Mouse (Mus musculus) Patski (cell line): Measurements from ENCODE around the gene Itpkb. TPM values are rescaled to one million over a fixed set of nuclear protein-coding genes. Genes with fewer than 3 reads are reported as not detected.

ENCODE experiments used
- ATAC-seq: fragments of 100-300 bp; one replicate; pipeline ENCODE4 v1.8.0; 2021
- CTCF ChIA-PET: fragments of 350-600 bp; sonication (Branson Sonifier 250); formaldehyde crosslinking; loops from one replicate; lab custom pipeline; 2022; ENCODE audit warnings: inconsistent platforms; lab: Charles Lee
- POLR2A ChIA-PET: fragments of 350-600 bp; sonication (Branson Sonifier 250); formaldehyde crosslinking; loops from one replicate; lab custom pipeline; 2022; ENCODE audit warnings: antibody characterized with exemption, inconsistent platforms; lab: Charles Lee
- DNase-seq: peaks from one replicate; pipeline ENCODE4 v3.0.0-alpha.2; 2011; ENCODE audit warnings: low read depth, low spot score
- H3K27me3 ChIP-seq: fragments of 371-371 bp; one replicate; pipeline ENCODE4 v1.5.1; 2021
- CTCF ChIP-seq: fragments of 100-300 bp; IDR thresholded peaks from one replicate; pipeline ENCODE4 v1.5.1; 2021
- in situ Hi-C: fragments of 300-500 bp; cut with MboI; formaldehyde crosslinking; loops from 3 replicates; pipeline ENCODE4 v1.11.1; 2018; ENCODE audit warnings: low pct_unique_long_range_greater_than_20kb, mixed read lengths
- polyA plus RNA-seq: library from polyadenylated mRNA; unstranded; gene quantifications from one replicate; pipeline ENCODE4 v1.2.3, GENCODE M21; 2021

Gene Itpkb
- polyA plus RNA-seq, 1 experiment from 2014 or later = 15.4 TPM

DNA sequence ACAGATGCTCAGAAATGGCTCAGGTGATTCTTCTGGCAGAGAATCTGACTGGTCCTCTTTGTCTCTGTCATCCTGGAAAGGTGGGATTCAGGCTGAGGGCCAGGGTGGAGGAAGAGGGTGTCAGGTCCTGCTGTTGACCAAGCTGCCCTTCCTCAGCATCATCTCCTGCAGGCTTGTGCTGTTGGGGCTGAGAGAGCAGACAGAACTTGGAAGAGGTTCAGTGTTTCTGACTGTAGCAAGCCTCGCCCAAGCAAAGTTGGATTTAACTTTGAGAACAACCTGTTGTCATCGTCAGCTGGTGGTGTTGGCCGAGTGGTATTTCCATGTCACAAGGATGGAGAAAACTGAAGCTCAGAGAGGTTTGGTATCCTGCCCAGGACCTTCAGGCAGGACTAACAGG lies 74.4 kb downstream of the Itpkb start:
- DNase-seq = no peak
- H3K27me3 ChIP-seq = no peaks in the 10 kb centered on the region
- TF ChIP-seq CTCF = no peak
- CTCF ChIA-PET = interaction anchor here (0.7 to 8.7 kb wide), 5 partner anchors 18 to 135 kb away, joined by 3 to 71 read pairs (median 3); no protein-coding TSS in a partner anchor
- ATAC-seq = no peak
- in situ Hi-C loops = no loop called here
- POLR2A ChIA-PET = no interaction called here

DNA sequence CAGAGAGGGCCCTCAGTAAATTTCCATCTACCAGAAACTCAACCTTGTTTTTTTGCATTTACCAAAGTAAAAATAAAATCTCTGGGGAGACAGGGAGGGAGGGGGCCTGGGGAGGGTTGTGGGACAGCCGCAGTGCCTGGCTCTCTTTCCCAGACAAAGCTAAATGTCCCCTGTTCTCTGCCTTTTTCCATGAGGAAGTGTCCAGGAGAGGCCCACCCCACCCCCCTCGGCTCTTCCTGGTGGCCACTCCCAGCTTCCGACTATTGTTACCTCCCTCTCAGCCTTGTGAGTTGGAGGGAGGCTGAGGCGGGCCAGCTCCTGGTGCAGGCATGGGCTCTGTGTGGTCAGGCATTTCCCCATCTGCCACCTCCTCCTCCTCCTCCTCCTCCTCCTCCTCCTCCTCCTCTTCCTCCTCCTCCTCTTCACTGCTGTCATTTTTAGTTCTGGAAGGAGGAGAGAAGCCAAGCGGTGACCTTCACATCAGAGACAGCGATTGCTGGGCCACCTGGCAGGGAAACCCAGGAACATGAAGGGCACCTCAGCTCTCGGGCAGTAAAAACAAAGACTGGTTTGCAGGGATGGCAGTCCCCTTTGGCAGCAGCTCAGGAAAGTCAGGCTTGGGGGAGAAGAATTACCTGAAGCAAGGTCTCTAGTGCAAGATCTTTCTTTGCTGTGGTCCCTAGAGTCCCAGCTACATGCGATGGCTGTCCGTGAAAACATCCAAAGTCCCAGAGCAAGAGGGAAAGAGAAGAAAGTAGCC lies 75.5 kb downstream of the Itpkb start:
- ATAC-seq = no peak
- ChIA-PET CTCF (interaction anchor here (0.7 to 8.7 kb wide), 5 partner anchors 17 to 136 kb away, joined by 3 to 71 read pairs (median 8); no protein-coding TSS in a partner anchor), POLR2A (interaction anchor here (1.5 to 1.7 kb wide), 2 partner anchors 24 to 137 kb away, joined by 4 to 5 read pairs; no protein-coding TSS in a partner anchor)
- DNase-seq = no peak
- in situ Hi-C loops = no loop called here
- H3K27me3 ChIP-seq = no peaks in the 10 kb centered on the region
- no peak for TF ChIP-seq CTCF

DNA sequence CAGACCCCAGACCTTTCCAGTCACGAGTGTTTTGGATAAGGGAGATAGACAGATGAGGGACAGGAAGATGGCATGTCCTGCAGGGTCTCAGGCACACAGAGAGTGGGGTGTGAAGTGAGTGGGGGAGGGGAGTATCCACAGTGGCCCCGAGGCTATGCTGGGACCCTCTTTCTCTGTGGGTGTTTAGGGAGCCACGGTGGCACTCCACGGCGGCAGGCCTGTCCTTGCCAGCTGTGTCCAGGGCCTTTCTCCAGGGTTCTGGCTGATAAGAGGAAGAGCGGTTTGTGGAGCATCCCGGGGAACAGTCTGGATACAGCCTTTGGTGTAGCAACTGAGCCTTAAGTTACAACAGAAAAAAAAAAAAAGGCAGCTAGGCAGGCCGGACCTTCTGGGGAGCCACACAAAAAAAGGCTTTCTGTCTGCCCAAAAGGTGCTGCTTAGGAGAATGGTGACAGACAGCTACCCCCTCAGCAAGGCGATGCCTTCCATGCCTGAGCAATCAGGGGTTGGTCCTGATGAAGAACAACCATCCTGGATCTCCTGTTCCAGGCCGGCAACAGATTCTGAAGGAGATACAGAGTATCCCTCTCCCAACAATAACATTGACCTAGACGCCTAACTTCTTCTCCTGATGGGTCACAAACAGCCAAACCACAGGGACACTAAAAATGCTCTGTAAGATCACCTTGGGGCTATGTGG lies 76.2 kb downstream of the Itpkb start:
- ATAC-seq (no peak), DNase-seq (no peak)
- ChIA-PET POLR2A (interaction anchor here (1.5 to 1.7 kb wide), 2 partner anchors 23 to 138 kb away, joined by 4 to 5 read pairs; no protein-coding TSS in a partner anchor), CTCF (interaction anchor here (1.2 to 8.7 kb wide), 6 partner anchors 11 to 143 kb away, joined by 3 to 71 read pairs (median 6); partner anchors contain the start of gene Psen2)
- no peak for TF ChIP-seq CTCF
- in situ Hi-C loops = no loop called here
- H3K27me3 ChIP-seq = no peaks in the 10 kb centered on the region

DNA sequence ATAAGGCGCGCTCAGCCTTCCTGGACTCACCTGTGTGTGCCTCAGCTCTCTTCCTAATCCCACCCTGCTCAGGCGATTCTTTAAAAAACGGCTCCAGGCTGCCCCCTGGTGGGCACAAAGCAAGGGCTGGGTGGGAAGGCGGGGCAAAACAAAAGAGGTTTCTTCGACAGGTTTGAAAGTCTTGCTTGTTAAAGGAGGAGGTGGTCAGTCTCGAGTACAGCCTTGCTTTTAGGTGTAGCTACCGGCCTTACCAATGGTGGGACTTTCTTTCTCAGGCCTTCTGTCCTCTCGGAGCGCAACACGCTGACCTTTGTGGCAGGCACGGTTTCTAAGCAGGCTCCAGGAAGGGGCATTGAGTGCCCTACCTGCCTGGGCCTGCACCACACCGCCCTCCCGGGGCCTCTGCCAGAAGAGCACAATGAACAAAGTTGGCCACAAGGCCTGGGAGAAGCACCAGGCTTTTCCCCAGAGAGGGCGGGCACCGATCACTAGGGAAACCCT lies 76.9 kb downstream of the Itpkb start:
- no peaks in the 10 kb centered on the region for H3K27me3 ChIP-seq
- CTCF ChIA-PET = interaction anchor here (1.2 to 8.7 kb wide), 6 partner anchors 10 to 144 kb away, joined by 3 to 71 read pairs (median 6); partner anchors contain the start of gene Psen2
- TF ChIP-seq CTCF = no peak
- POLR2A ChIA-PET = interaction anchor here (0.9 to 1.7 kb wide), 3 partner anchors 19 to 138 kb away, joined by 3 to 5 read pairs (median 4); no protein-coding TSS in a partner anchor
- no peak for DNase-seq
- no peak for ATAC-seq
- in situ Hi-C loops = no loop called here

DNA sequence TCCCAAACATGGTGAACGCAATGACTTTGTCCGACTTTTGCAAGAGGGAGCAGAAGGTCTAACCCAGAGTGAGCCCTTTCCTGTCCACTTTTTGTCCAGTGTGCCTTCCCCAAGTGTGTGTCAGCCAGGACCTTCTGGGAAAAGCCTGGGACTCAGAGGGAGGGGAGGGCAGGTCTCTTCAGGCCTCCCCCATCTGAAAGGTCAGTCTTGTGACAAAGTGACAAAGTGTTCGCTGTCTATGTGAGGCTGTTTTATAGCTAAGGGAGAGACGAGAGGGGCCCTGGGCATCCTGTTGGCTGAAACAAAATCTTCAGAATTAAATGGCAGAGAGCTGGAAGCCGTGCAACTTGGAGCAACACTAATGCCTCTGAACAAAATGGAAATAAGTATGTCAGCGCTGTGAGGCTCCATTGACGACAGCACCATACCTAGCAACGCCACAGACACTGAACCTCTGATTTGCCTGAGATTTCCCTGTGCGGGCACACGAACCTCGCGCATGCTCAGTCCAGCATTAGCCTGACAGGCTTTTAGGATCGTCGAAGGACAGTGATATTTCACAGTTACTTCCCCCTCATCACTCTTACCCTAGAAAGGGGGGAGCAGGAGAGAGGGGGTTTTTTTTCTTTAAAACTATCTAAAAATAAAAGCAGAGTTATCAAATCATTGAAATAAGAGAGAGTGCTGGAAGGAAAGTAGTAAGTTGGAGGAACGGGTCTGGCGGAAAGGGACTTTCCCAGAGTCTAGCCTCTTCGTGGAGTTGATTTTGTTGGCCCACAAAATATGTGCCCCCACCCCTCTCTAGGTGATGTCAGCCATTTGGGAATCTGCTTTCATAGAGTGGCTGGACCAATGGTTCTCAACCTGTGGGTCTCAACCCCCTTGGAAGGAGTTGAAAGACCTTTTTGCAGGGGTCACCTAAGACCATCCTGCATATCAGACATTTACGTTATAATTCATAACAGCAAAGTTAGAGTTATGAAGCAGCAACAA lies 77.7 kb downstream of the Itpkb start:
- ATAC-seq = no peak
- no peak for TF ChIP-seq CTCF
- ChIA-PET POLR2A (interaction anchor here (0.7 to 0.9 kb wide), 2 partner anchors 20 to 372 kb away, joined by 3 read pairs; no protein-coding TSS in a partner anchor), CTCF (interaction anchor here (1.2 to 8.7 kb wide), 6 partner anchors 9 to 144 kb away, joined by 3 to 71 read pairs (median 6); partner anchors contain the start of gene Psen2)
- no peak for DNase-seq
- in situ Hi-C loops = no loop called here
- H3K27me3 ChIP-seq = no peaks in the 10 kb centered on the region

DNA sequence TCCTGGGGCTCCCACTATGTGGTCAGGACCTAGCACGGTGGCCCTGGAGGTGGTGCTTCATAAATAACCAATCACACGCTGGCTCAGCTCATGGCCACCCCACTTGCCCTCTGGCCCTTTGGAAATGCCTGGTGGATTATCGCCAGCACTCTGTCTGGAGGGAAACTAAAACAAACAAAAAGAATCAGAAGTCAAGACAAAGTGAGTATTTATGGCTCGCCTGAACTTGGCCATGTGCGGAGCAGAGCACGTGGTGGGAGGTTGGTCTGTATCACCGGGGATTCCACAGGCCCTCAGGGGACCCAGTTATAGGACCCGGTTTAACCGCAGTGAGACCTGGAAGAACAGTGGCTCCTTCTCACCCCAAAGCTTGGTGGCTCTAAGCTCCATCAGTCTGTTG lies 78.5 kb downstream of the Itpkb start:
- ChIA-PET POLR2A (interaction anchor here (0.7 kb wide), 1 partner anchor 371 kb away, joined by 3 read pairs; no protein-coding TSS in a partner anchor), CTCF (interaction anchor here (8.7 kb wide), 1 partner anchor 139 kb away, joined by 71 read pairs; no protein-coding TSS in a partner anchor)
- H3K27me3 ChIP-seq = no peaks in the 10 kb centered on the region
- no peak for TF ChIP-seq CTCF
- in situ Hi-C loops = no loop called here
- no peak for DNase-seq
- ATAC-seq = no peak

DNA sequence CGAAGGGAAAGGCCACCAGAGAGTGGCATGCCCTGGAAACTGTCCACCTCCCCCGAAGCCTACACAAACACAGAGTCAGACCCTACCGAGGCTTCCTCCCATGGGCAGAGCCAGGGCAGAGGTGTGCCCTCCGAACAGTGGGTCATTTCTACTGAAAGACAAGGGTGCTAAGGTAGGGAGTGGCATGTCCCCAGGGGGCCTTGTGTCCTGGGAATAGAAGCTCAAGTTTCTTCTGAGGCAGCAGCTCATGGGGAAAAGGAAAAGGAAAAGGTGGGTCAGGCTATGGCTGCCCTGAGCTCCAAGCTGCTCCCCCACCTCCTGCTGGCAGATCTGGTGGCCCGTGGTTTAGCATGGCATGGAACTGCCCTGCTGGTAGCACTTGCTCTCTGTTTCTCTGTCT lies 79.5 kb downstream of the Itpkb start:
- no peak for TF ChIP-seq CTCF
- ChIA-PET CTCF (interaction anchor here (2.4 to 8.7 kb wide), 2 partner anchors 12 to 140 kb away, joined by 18 to 71 read pairs; no protein-coding TSS in a partner anchor), POLR2A (interaction anchor here (1.3 to 1.7 kb wide), 2 partner anchors 10 to 22 kb away, joined by 3 to 6 read pairs; no protein-coding TSS in a partner anchor)
- DNase-seq (no peak), ATAC-seq (no peak)
- in situ Hi-C loops = no loop called here
- no peaks in the 10 kb centered on the region for H3K27me3 ChIP-seq

DNA sequence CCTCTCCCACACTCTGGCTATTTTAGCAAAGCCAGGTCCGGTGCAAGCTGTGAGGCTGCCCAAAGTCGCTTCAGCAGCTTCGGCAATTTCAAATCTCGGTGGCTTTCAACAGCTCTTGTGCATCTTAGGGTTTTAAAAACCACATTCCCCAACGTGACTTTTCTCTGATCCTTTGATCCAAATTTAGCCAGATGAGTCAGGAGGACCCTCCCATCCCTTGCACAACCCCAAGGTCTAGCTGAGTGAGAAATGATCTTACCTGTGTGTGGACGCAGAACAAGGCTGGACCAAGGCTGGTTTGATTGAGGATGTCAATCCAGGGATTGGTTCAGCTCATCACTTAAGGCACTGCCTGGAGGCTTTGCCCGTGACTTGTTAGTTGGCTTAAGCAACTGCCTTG lies 80.0 kb downstream of the Itpkb start:
- ATAC-seq = no peak

DNA sequence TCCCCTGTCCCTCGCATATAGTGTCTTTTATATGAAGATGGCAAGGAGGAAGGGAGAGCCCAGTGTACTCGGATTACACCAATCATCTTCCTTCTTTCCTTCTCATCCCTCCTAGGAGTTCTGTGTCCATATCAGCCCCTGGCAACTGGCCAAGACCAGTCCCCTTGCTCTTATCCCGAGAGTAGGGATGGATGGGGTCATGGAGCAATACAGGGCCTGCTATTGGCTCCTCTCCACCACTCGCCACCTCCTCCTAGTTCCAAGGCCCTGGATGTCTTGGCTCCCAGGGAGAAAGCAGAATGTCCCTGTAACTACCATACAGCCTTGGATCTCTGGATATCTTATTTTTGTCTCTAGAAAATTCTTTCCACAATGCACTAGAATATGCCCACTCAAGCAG lies 84.8 kb downstream of the Itpkb start:
- CTCF ChIA-PET = interaction anchor here (2.3 kb wide), 1 partner anchor 147 kb away, joined by 6 read pairs; no protein-coding TSS in a partner anchor
- TF ChIP-seq CTCF = no peak
- POLR2A ChIA-PET = no interaction called here
- H3K27me3 ChIP-seq = no peaks in the 10 kb centered on the region
- ATAC-seq (no peak), DNase-seq (no peak)
- in situ Hi-C loops = no loop called here

More for the DNA sequence above, 80.0 kb downstream of the Itpkb start:
- in situ Hi-C loops = no loop called here
- CTCF ChIA-PET = interaction anchor here (2.4 to 8.7 kb wide), 2 partner anchors 11 to 141 kb away, joined by 18 to 71 read pairs; no protein-coding TSS in a partner anchor
- DNase-seq = no peak
- no peaks in the 10 kb centered on the region for H3K27me3 ChIP-seq
- TF ChIP-seq CTCF = no peak
- POLR2A ChIA-PET = interaction anchor here (1.3 to 1.7 kb wide), 2 partner anchors 10 to 22 kb away, joined by 3 to 6 read pairs; no protein-coding TSS in a partner anchor
